Mouse (Mus musculus) adipocyte (in vitro differentiated cells): ENCODE measurements at regions not wholly inside any gene's neighbourhood (a gene's known extent, or its start where the extent isn't known, plus 50 kb on each side); places are given as distances from the start of the nearest gene placed in this dataset.

Experiments
- DNase-seq: peaks from one replicate; pipeline ENCODE4 v3.0.0-alpha.2; 2016; ENCODE audit warnings: low spot score

GRCm38 (mm10) chr3:63036691-63037090, 204.6 kb upstream of the Mme start:
- DNase-seq = no peak

DNA sequence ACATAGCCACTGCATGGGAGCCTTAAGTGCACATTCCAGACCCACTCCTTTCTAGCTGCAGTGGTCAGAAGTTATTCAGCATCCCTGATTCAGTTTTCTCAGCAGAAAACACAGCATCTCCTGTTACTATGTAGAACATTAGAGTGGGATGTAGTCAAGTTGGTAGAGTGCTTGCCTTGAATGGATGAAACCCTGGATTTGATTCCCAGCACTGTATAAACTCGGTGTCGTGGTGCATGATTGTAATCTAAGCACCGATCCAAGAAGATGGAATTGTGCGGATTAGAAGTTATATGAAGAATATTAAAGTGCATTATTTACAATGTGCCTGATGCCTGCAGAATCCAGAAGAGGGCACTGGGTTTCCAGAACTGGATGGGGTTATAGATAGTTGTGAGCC, 170.6 kb upstream of the Mme start:
- DNase-seq = no peak

DNA sequence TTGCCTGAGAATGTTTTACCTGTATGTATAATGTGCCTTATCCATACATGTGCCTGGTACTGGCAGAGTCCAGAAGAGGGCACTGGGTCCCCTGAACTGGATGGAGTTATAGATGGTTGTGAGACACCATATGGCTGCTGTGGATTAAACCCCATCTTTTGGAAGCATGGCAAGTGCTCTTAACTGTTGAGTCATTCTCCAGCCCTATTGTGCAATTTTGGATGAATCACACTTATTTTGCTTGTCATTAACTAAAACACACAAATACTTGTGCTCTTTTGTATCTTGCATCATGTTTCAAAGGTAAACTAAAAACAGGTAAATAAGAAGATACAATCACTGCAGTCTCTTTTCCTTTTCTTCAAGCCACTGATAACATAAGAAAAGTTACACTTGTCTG, 168.3 kb upstream of the Mme start:
- DNase-seq = peak; percentile 47

DNA sequence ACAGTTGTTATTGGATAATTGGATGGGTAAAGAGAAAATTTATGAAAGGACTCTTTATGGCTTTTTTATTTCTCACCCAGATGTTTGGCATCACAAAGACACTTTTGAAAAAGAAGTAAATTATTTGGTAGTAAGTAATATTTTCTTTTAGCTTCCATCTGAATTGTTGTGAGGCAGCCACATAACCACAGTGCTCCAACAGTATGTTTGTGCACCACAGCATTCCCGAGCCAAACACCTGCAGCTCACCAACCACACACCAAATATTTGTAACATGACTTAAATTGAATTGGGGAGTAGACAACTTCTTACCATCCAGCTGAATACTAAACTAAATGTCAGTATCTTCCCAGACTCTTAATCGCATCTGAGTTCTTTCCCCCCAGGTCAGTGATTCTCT, 163.2 kb upstream of the Mme start:
- DNase-seq = no peak

- DNase-seq = no peak
Measured at GRCm38 (mm10) chr3:63082161-63082560, 159.2 kb upstream of the Mme start.

DNA sequence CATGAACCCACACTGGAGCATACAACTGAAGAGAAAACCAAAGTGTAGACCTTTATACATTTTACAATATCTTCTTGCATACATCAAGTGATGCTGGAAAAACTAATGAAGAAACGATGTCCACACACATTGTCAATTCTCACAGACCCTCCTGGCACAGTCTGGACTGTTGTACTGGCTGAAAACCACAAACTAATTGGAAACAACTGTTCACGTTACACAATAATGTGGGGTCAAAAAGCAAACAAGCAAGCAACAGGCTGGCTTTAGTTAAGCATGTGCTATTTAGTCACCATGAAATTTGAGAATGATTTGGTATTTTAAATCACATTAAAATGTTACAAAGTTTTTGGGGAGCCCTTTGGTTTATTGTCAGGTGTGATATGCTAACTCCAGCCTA, 155.9 kb upstream of the Mme start:
- peak; percentile 79 for DNase-seq

DNA sequence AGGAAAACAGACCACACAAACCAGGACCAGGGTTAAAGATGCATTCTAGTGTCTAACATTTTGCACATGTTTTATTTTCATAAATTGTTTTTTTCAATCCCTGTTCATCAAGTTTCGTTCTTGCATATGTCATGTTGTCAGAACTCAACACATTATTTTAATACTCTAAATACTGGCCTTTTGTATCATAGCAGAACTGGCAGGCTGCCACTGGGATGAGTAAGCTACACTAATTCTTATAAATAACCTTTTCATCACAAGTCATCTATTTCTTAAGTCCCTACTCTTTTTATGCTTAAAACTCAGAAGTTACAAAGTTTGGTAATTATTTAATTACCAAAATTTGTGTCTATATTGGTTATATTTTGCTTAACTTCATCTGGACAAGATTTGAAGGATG, 148.4 kb upstream of the Mme start:
- peak; percentile 52 for DNase-seq

GRCm38 (mm10) chr3:63115216-63115615, 126.1 kb upstream of the Mme start:
- DNase-seq = peak; percentile 50

- peak; percentile 23 for DNase-seq
Measured at GRCm38 (mm10) chr3:63131883-63132282, 109.5 kb upstream of the Mme start.

DNA sequence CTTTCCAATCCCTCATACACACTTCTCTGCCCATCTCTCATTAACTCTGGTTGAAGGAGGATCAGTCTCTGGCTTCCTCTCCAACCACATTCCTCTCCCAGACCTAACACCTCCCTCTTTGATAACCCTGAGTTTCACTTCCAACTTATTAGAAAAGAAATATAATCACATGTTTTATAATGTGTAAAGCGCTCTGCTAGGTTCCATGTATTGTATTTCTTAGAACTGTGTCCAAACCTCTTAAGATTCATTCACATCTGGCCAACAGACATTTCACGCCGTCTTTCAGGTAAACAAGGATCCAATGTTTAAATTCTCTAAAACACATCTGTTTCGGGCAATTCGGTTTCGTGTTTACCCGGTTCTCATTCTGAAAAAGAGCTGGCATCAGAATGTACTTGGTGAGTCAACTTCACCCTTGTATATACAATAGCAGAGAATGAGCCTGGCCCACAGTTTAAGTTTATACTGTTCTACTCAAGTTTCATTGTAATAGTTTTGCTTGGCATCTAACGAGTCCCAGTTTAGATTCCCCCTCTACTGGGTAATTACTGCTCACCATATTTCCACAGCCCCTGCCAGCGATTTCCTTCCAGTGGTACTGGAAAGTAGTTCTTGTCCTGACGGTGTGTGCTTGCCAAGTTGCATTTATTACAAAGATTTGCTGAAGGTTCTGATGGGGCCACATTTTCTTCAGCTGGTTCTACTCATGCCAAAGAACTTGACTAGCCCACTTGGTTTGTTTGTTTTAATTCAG, 103.8 kb upstream of the Mme start:
- DNase-seq = peak; percentile 80

DNA sequence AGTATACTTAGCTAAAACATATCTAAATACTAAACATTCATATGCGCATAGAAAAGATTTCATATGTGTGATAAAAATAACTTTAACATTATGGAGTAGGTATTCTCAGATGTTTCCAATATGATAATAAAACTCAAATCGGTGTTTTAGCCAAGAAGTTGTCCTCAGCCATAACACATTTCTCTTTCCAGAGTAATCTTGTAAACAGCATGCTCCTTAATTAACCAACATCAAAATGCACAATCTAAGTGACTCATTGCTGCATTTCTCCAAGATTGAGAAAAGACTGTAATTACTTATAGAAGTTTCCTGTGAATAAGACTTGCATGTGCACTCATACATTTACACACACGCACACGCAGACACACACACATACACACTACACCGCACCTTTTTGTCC, 95.1 kb upstream of the Mme start:
- DNase-seq = no peak

GRCm38 (mm10) chr3:63182411-63183166, 58.7 kb upstream of the Mme start:
- peak; percentile 7 for DNase-seq

GRCm38 (mm10) chr3:63187836-63188440, 53.4 kb upstream of the Mme start:
- DNase-seq = peak; percentile 22
